Mouse (Mus musculus): ENCODE results near the gene Lgals2. TPM values are rescaled to one million over a fixed set of nuclear protein-coding genes. Genes with fewer than 3 reads are reported as not detected.
"Not testable (repeated sequence)": the region's sequence is repeated elsewhere in the genome, so short reads cannot be mapped to it uniquely, and the experiment has no call there.

The Lgals2 gene
- polyA plus RNA-seq, 1 experiment from 2014 or later: not detected

GRCm38 (mm10) chr15:78878792-78879516, 23.6 kb upstream of the Lgals2 start:
- H3K9ac ChIP-seq (ENCODE audit: low read length); DNase-seq (ENCODE audit: low spot score); H3K27ac ChIP-seq (ENCODE audit: low read depth, low read length); ATAC-seq (replicated peaks; ENCODE audit: low FRiP score); H3K27me3 ChIP-seq (ENCODE audit: control insufficient read depth, insufficient read depth, low read length); H3K4me3 ChIP-seq (ENCODE audit: low read depth, low read length); H3K36me3 ChIP-seq (ENCODE audit: control insufficient read depth, insufficient read depth, low read length); H3K4me2 ChIP-seq (ENCODE audit: low read depth, low read length, severe bottlenecking); H3K9me3 ChIP-seq (ENCODE audit: control insufficient read depth, low read length): not testable (repeated sequence)
- H3K4me1 ChIP-seq (replicated peaks; ENCODE audit: control insufficient read depth, insufficient read depth, low read length): peaks cover 13% of the 10 kb centered on the region
- 73% methylated on average over 7 of the region's 7 CpGs for WGBS

DNA sequence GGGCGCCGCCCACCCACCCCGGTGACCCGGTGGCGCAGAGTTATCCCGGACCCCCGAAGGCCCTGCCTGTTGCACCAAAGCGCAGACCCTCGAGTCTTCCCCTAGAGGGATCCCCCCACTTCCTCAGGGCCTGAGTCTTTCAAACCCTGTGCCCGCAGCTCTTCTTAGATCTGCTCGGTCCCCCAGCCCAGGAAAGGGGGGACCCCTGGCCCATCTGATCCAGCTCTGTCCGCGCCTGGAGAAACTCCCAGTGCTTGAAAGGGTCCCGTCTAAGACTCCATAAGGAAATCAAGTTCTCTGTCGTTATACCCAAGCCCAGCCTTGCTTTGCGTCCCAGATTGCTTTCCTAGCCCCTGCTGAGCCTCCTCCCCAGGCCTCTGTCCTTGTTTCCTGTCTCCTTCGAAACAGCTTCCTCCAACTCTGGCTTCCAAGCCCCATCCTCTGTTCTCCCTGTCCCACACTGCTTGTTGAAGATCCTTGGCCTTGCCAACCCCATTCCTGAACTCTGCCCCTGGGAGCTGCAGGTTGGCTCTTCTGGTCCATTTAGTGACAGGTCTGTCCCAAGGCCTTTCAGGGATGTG, 22.6 kb upstream of the Lgals2 start:
- DNase-seq (ENCODE audit: low spot score) (no peak), ATAC-seq (replicated peaks; ENCODE audit: low FRiP score) (no peak; the same call in 1 of the 2 replicates)
- Histone ChIP-seq H3K36me3 (ENCODE audit: control insufficient read depth, insufficient read depth, low read length) (no peaks in the 10 kb centered on the region; the same call in 1 of the 2 replicates), H3K4me3 (ENCODE audit: low read depth, low read length) (peak overlapping the region; percentile 76), H3K27me3 (ENCODE audit: control insufficient read depth, insufficient read depth, low read length) (no peaks in the 10 kb centered on the region), H3K9me3 (ENCODE audit: control insufficient read depth, low read length) (no peaks in the 10 kb centered on the region), H3K9ac (ENCODE audit: low read length) (peak overlapping the region; percentile 88), H3K4me1 (replicated peaks; ENCODE audit: control insufficient read depth, insufficient read depth, low read length) (peaks cover 14% of the 10 kb centered on the region), H3K27ac (ENCODE audit: low read depth, low read length) (peak overlapping the region; percentile 94), H3K4me2 (ENCODE audit: low read depth, low read length, severe bottlenecking) (peak overlapping the region; percentile 84)
- 0% methylated on average over 14 of the region's 17 CpGs for WGBS

GRCm38 (mm10) chr15:78876991-78877809, 21.9 kb upstream of the Lgals2 start, which contains the start of gene Gga1:
Gene Gga1, plus strand, starts transcription at chr15:78877190.
- H3K4me2 ChIP-seq (ENCODE audit: low read depth, low read length, severe bottlenecking): peak within 1 kb of the TSS; percentile 84
- peak within 1 kb of the TSS; percentile 94 for H3K27ac ChIP-seq (ENCODE audit: low read depth, low read length)
- peak within 1 kb of the TSS; percentile 76 for H3K4me3 ChIP-seq (ENCODE audit: low read depth, low read length)
- peak within 1 kb of the TSS; percentile 88 for H3K9ac ChIP-seq (ENCODE audit: low read length)
- no peaks in the 10 kb centered on the region for H3K9me3 ChIP-seq (ENCODE audit: control insufficient read depth, low read length)
- WGBS: under 1% methylated on average over 72 of the region's 95 CpGs
- H3K4me1 ChIP-seq (replicated peaks; ENCODE audit: control insufficient read depth, insufficient read depth, low read length): peaks cover 14% of the 10 kb centered on the region
- H3K27me3 ChIP-seq (ENCODE audit: control insufficient read depth, insufficient read depth, low read length): no peaks in the 10 kb centered on the region
- no peaks in the 10 kb centered on the region; the same call in 1 of the 2 replicates for H3K36me3 ChIP-seq (ENCODE audit: control insufficient read depth, insufficient read depth, low read length)
- ATAC-seq (replicated peaks; ENCODE audit: low FRiP score): peak; percentile 92
- peak; percentile 96 for DNase-seq (ENCODE audit: low spot score)

DNA sequence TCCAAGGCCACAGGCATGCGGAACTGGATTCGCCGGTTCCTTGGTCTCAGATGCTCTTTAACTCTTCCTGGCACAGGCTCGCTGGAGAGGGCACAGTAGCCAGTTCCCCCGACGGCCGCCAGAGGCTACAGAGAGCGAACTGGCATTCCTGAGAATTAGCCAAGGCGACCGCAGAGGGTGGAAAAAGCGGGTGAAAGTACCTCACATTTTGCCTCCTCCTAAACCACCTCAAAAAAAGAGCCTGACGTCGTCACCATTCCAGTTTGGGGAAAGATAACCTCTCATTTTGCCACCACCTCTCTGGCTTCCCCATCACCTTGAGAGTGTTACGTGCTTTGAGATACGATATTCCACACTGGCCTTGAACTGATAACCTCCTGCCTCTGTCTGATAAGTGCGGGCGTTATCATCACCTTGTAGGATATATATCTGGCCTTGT, 20.9 kb upstream of the Lgals2 start:
- 2% methylated on average over 17 of the region's 17 CpGs for WGBS
- H3K36me3 ChIP-seq (ENCODE audit: control insufficient read depth, insufficient read depth, low read length): no peaks in the 10 kb centered on the region
- ATAC-seq (replicated peaks; ENCODE audit: low FRiP score): peak; percentile 45
- peak overlapping the region; percentile 76 for H3K4me3 ChIP-seq (ENCODE audit: low read depth, low read length)
- DNase-seq (ENCODE audit: low spot score): peak; percentile 90
- H3K27me3 ChIP-seq (ENCODE audit: control insufficient read depth, insufficient read depth, low read length): no peaks in the 10 kb centered on the region
- H3K4me2 ChIP-seq (ENCODE audit: low read depth, low read length, severe bottlenecking): peak overlapping the region; percentile 84
- H3K9me3 ChIP-seq (ENCODE audit: control insufficient read depth, low read length): no peaks in the 10 kb centered on the region
- H3K9ac ChIP-seq (ENCODE audit: low read length): peak overlapping the region; percentile 88
- H3K4me1 ChIP-seq (replicated peaks; ENCODE audit: control insufficient read depth, insufficient read depth, low read length): peaks cover 14% of the 10 kb centered on the region
- H3K27ac ChIP-seq (ENCODE audit: low read depth, low read length): peak overlapping the region; percentile 94

GRCm38 (mm10) chr15:78875537-78875936, 20.2 kb upstream of the Lgals2 start:
- H3K9ac ChIP-seq (ENCODE audit: low read length): no peak overlapping the region
- DNase-seq (ENCODE audit: low spot score) (no peak), ATAC-seq (replicated peaks; ENCODE audit: low FRiP score) (no peak)
- peak overlapping the region; percentile 84; the same call in 1 of the 2 replicates for H3K4me2 ChIP-seq (ENCODE audit: low read depth, low read length, severe bottlenecking)
- H3K36me3 ChIP-seq (ENCODE audit: control insufficient read depth, insufficient read depth, low read length): no peaks in the 10 kb centered on the region
- H3K27me3 ChIP-seq (ENCODE audit: control insufficient read depth, insufficient read depth, low read length): no peaks in the 10 kb centered on the region
- peaks cover 14% of the 10 kb centered on the region for H3K4me1 ChIP-seq (replicated peaks; ENCODE audit: control insufficient read depth, insufficient read depth, low read length)
- peak overlapping the region; percentile 94; the same call in 1 of the 2 replicates for H3K27ac ChIP-seq (ENCODE audit: low read depth, low read length)
- 80% methylated on average over 5 of the region's 5 CpGs for WGBS
- no peaks in the 10 kb centered on the region for H3K9me3 ChIP-seq (ENCODE audit: control insufficient read depth, low read length)
- H3K4me3 ChIP-seq (ENCODE audit: low read depth, low read length): no peak overlapping the region

DNA sequence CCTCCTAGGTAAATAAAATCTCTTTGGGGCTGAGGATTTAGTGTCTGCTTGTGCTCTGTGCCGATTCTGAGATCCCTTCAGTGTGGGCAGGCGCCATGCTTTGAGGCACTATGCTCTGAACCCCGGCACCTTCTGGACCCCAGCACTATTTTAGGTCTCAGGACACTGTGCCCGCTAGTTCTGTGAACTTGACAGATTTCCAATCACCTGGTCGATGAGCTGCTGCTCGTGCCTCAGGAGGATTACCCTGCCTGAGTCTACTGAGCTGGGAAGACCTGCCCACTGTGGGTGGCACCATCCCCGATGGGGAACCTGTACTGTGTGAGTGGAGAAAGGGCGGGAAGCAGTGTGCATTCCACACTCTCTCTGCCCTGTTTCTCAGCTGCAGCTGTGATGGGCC, 19.7 kb upstream of the Lgals2 start:
- H3K4me1 ChIP-seq (replicated peaks; ENCODE audit: control insufficient read depth, insufficient read depth, low read length): peaks cover 14% of the 10 kb centered on the region

DNA sequence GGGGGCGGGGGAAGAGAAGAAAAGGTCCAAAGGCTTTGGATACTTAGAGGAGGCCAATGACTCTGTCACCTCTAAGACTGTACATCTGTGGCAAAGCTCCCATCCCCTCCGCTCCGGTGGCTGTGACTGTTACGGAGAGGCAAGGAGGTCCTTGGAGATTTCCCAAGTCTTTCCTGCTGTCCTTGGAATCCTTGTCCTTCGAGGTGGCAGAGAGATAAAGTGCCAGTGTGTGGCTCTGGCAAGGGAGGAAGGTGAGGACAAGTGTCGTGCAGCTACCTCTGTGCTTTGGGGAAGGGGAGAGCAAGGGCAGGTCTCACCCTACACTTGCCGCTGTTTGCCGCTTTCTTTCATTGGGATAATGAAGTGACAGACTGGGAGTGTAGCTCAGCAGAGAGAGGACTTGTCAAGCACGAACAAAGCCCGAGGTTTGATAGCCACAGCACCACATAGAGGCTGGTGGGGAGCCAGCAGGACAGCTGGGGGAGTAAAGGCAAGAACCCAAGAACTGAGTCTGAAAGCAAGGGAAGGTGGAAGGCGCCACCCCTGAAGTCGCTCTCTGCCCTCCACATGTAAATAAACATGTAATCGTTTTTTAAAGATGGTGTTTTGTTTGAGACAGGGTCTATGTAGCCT, 18.6 kb upstream of the Lgals2 start:
- Histone ChIP-seq H3K36me3 (ENCODE audit: control insufficient read depth, insufficient read depth, low read length) (no peaks in the 10 kb centered on the region), H3K27ac (ENCODE audit: low read depth, low read length) (no peak overlapping the region), H3K9me3 (ENCODE audit: control insufficient read depth, low read length) (no peaks in the 10 kb centered on the region), H3K9ac (ENCODE audit: low read length) (peak overlapping the region; percentile 32; the same call in 1 of the 2 replicates), H3K4me1 (replicated peaks; ENCODE audit: control insufficient read depth, insufficient read depth, low read length) (peaks cover 10% of the 10 kb centered on the region), H3K4me2 (ENCODE audit: low read depth, low read length, severe bottlenecking) (no peak overlapping the region), H3K4me3 (ENCODE audit: low read depth, low read length) (no peak overlapping the region), H3K27me3 (ENCODE audit: control insufficient read depth, insufficient read depth, low read length) (no peaks in the 10 kb centered on the region)
- 53% methylated on average over 13 of the region's 13 CpGs for WGBS
- no peak for DNase-seq (ENCODE audit: low spot score)
- no peak for ATAC-seq (replicated peaks; ENCODE audit: low FRiP score)

More for the DNA sequence above, 19.7 kb upstream of the Lgals2 start:
- Histone ChIP-seq H3K27ac (ENCODE audit: low read depth, low read length) (no peak overlapping the region), H3K9me3 (ENCODE audit: control insufficient read depth, low read length) (no peaks in the 10 kb centered on the region), H3K9ac (ENCODE audit: low read length) (no peak overlapping the region), H3K4me2 (ENCODE audit: low read depth, low read length, severe bottlenecking) (no peak overlapping the region), H3K4me3 (ENCODE audit: low read depth, low read length) (no peak overlapping the region), H3K27me3 (ENCODE audit: control insufficient read depth, insufficient read depth, low read length) (no peaks in the 10 kb centered on the region), H3K36me3 (ENCODE audit: control insufficient read depth, insufficient read depth, low read length) (no peaks in the 10 kb centered on the region)
- no peak for ATAC-seq (replicated peaks; ENCODE audit: low FRiP score)
- DNase-seq (ENCODE audit: low spot score): no peak
- 76% methylated on average over 8 of the region's 8 CpGs for WGBS

DNA sequence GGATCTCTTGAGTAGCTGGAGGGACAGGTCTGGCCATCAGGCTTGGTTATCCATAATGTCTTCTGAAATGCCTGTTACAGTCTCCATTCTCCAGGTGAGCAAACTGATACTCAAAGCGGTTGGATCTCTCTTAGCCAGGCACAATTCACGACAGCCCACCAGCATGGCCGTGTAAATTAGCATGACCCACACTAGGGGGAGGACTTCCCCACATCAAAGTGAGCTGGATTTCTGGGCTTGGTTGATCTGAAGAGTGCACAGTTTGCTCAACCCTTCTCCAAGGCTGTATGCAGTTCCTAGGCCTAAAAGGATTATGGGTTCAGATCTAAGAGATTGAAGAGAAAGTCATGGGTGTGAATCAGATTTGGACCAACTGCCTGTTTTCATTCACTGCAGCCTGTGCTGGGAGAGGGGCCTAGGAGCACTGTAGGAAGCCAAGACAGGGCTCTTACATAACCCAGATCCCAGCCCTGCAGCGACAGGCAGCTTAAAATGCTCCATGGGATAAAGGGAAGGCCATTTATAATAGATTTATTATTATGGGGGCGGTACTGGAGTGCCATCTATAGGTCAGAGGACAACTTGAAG, 16.8 kb upstream of the Lgals2 start:
- WGBS: 66% methylated on average over 5 of the region's 5 CpGs
- Histone ChIP-seq H3K27me3 (ENCODE audit: control insufficient read depth, insufficient read depth, low read length) (no peaks in the 10 kb centered on the region), H3K9ac (ENCODE audit: low read length) (no peak overlapping the region), H3K4me2 (ENCODE audit: low read depth, low read length, severe bottlenecking) (no peak overlapping the region), H3K27ac (ENCODE audit: low read depth, low read length) (no peak overlapping the region), H3K4me3 (ENCODE audit: low read depth, low read length) (no peak overlapping the region), H3K9me3 (ENCODE audit: control insufficient read depth, low read length) (no peaks in the 10 kb centered on the region), H3K4me1 (replicated peaks; ENCODE audit: control insufficient read depth, insufficient read depth, low read length) (peaks cover 6% of the 10 kb centered on the region; the same call in 1 of the 2 replicates), H3K36me3 (ENCODE audit: control insufficient read depth, insufficient read depth, low read length) (no peaks in the 10 kb centered on the region)
- ATAC-seq (replicated peaks; ENCODE audit: low FRiP score): no peak
- DNase-seq (ENCODE audit: low spot score): no peak
